Mouse (Mus musculus) adipose tissue, adult 10 weeks (tissue): Measurements from ENCODE around the gene Ssh1. TPM values are rescaled to one million over a fixed set of nuclear protein-coding genes. Genes with fewer than 3 reads are reported as not detected.

Experiments
- polyA plus RNA-seq: library from polyadenylated mRNA; stranded (reverse); fragments of 350-450 nt; fragmentation: Illumina TruSeq; extraction: RNeasy Lipid Tissue Mini Kit (QIAGEN cat#74804); gene quantifications from one replicate; pipeline ENCODE4 v1.2.3, GENCODE M21; 2014; ENCODE audit warnings: low read depth, low replicate concordance

Ssh1 gene
- 7.9 TPM for polyA plus RNA-seq

DNA sequence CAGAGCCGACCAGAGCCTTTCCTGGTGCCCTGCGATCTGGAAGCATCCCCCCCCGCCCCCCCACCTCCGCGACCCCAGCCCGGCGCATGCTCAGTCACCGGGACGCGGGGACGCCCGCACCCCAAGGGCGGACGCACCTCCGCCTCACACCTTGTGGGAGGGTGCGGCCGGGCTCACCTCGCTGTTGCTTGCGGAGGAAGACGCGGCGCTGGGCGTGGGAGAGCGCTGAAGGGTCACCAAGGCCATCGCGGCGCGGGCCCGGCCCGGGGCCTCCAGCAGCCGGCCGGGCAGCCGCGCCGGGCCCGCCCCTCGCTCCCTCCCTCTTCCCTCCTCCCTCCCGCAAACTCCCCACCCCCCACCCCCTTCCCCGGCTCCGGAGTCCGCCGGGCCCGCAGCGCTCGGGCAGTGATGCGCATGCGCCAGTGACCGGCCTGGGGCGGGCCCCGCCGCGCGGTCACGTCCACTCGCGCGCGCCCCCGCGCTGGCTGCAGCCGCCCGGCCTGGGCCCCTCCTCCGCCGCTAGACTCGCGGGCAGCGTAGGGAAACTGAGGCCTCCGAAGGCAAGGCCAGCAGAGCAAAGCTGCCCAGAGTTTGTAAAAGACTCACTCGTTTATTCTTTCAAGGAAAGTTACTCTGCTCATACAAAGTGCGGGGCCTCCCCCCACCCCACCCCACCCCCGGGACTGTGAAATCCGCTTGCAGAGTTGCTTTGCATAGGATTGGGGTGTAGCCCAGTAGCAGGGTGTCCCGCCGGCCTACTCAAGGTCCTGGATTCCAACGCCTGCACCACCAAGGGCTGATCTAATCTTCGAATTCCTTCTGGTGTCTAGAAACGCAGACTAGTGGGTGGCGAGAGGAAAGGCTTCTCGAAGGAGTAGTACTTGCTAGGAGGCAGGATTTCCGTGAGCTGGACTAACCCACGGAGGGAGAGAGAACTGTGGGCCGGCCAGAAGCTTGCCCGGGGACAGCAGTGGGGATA, at the start of gene Ssh1:
Ssh1 (minus strand) TSS at position 408 of the 979 bp plus-strand sequence.

DNA sequence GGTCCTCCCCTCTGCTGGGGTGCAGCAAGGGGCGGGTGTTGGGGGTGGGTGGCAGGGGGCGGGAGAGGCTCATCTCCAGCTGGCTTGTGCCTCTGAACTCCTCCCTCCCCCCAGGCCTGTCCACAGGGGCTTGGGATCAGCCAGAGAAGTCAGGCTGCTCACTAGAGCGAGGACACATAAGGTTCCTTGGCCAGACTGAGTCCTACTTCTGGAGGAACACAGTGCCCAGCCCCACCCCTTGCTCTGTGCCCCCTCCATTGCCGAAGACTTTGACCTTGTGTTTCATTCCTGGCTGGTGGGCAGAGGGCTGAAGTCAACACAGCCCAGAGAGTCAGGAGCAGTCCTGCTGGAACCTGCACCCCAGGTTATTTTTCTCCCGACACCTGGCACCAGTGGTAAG, 9.8 kb upstream of the Ssh1 start, which contains the start of gene Dao:
Dao (plus strand) TSS at position 162 of the 400 bp plus-strand sequence.

DNA sequence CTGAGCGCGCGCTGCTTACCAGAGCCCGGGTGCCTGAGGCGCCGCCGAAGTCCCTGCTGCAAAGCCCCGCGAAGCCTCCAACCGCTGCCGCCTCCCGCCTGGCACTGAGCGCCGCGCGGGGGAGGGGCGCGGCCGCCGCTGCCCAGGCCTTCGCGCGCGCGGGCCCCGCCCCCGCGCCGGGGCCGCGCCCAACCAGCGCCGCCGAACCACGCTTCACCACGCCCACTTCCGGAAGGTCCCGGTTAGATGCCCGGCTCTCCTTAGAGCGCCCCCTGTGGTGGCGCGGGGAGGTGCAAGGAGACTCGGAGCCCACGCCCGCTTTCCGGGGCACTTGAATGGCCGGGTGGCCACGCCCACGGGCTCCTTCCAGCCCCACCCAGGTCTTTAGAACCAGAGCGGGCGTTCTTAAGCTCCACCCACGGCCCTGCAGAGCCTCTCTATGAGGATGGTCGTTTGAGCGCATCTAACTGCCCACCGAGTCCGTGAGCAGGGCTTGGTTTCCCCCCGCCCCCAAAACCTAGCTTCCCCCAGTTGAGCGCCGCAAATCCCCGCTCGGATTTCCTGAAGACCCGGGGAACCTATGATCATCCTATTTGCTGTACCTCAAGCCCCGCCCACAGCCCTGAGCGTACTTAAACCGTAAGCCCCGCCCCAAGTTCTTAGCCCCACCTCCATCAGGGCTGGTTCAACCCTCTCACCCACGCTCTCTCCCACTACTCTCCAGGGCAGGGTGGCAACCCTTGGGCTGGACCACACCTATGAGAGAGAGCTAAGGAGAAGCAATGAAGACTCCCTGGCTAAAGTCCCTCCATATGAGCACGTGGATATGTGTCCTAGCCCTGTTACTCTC, 84.9 kb downstream of the Ssh1 start, which contains the start of gene Coro1c:
Coro1c (minus strand) TSS at position 167 of the 850 bp plus-strand sequence.

Other genes starting within 250 kb of the Ssh1 start
- gene Sart3, start 221.4 kb downstream of the Ssh1 start, polyA plus RNA-seq, result 19.0 TPM
- gene Iscu, start 221.1 kb downstream of the Ssh1 start, polyA plus RNA-seq, result 145 TPM
- gene Tmem119, start 193.4 kb downstream of the Ssh1 start, polyA plus RNA-seq, result 17.5 TPM
- 15.1 TPM for gene Selplg, start 161.2 kb downstream of the Ssh1 start, polyA plus RNA-seq
- 31.4 TPM for gene Coro1c, start 85.1 kb downstream of the Ssh1 start, polyA plus RNA-seq
- gene Dao, start 9.8 kb upstream of the Ssh1 start, polyA plus RNA-seq, result 24.5 TPM
- gene Usp30, start 71.6 kb upstream of the Ssh1 start, polyA plus RNA-seq, result 20.0 TPM
- 0.61 TPM for gene Svop, start 97.7 kb upstream of the Ssh1 start, polyA plus RNA-seq
- 9.8 TPM for gene Alkbh2, start 134.3 kb upstream of the Ssh1 start, polyA plus RNA-seq
- 5.4 TPM for gene Ung, start 136.5 kb upstream of the Ssh1 start, polyA plus RNA-seq
- gene Acacb, start 152.6 kb upstream of the Ssh1 start, polyA plus RNA-seq, result 20.3 TPM